Mouse (Mus musculus): ENCODE results near the gene Haus3. TPM values are rescaled to one million over a fixed set of nuclear protein-coding genes. Genes with fewer than 3 reads are reported as not detected.

Haus3 gene
- polyA plus RNA-seq, 1 experiment from 2014 or later = 21.0 TPM

GRCm38 (mm10) chr5:34177821-34178220 is 8.5 kb upstream of the Haus3 start:
- WGBS (ENCODE audit: missing documents) = 96% methylated on average over 4 of the region's 4 CpGs
- H3K79me2 ChIP-seq (ENCODE audit: inconsistent target) = no peaks in the 10 kb centered on the region; the same call in 1 of the 2 replicates

GRCm38 (mm10) chr5:34177091-34177490 is 7.8 kb upstream of the Haus3 start:
- Histone ChIP-seq H3K36me3 (ENCODE audit: inconsistent target) (peaks cover 42% of the 10 kb centered on the region), H3K4me3 (ENCODE audit: inconsistent target) (no peak overlapping the region), H3K27ac (no peak overlapping the region), H3K79me2 (ENCODE audit: inconsistent target) (no peaks in the 10 kb centered on the region; the same call in 1 of the 2 replicates)
- 95% methylated on average over 2 of the region's 2 CpGs for WGBS (ENCODE audit: missing documents)

More at GRCm38 (mm10) chr5:34177821-34178220, 8.5 kb upstream of the Haus3 start:
- Histone ChIP-seq H3K36me3 (ENCODE audit: inconsistent target) (peaks cover 42% of the 10 kb centered on the region), H3K27ac (no peak overlapping the region), H3K4me3 (ENCODE audit: inconsistent target) (no peak overlapping the region)

GRCm38 (mm10) chr5:34176691-34177090 is 7.4 kb upstream of the Haus3 start:
- Histone ChIP-seq H3K4me3 (ENCODE audit: inconsistent target) (no peak overlapping the region), H3K79me2 (ENCODE audit: inconsistent target) (no peaks in the 10 kb centered on the region; the same call in 1 of the 2 replicates), H3K27ac (no peak overlapping the region), H3K36me3 (ENCODE audit: inconsistent target) (peaks cover 39% of the 10 kb centered on the region)
- 97% methylated on average over 9 of the region's 10 CpGs for WGBS (ENCODE audit: missing documents)

GRCm38 (mm10) chr5:34175403-34175694 is 6.0 kb upstream of the Haus3 start:
- H3K4me3 ChIP-seq (ENCODE audit: inconsistent target) = no peak overlapping the region
- peaks cover 33% of the 10 kb centered on the region for H3K36me3 ChIP-seq (ENCODE audit: inconsistent target)
- 74% methylated on average over 5 of the region's 5 CpGs for WGBS (ENCODE audit: missing documents)

GRCm38 (mm10) chr5:34174550-34175402 is 5.4 kb upstream of the Haus3 start:
- H3K79me2 ChIP-seq (ENCODE audit: inconsistent target) = no peaks in the 10 kb centered on the region
- H3K36me3 ChIP-seq (ENCODE audit: inconsistent target) = peaks cover 27% of the 10 kb centered on the region
- WGBS (ENCODE audit: missing documents) = 99% methylated on average over 5 of the region's 5 CpGs
- H3K27ac ChIP-seq = no peak overlapping the region
- H3K4me3 ChIP-seq (ENCODE audit: inconsistent target) = no peak overlapping the region

More at GRCm38 (mm10) chr5:34175403-34175694, 6.0 kb upstream of the Haus3 start:
- H3K27ac ChIP-seq = no peak overlapping the region
- H3K79me2 ChIP-seq (ENCODE audit: inconsistent target) = no peaks in the 10 kb centered on the region

- peaks cover 25% of the 10 kb centered on the region for H3K36me3 ChIP-seq (ENCODE audit: inconsistent target)
- no peak overlapping the region for H3K27ac ChIP-seq
- H3K79me2 ChIP-seq (ENCODE audit: inconsistent target) = no peaks in the 10 kb centered on the region
- H3K4me3 ChIP-seq (ENCODE audit: inconsistent target) = no peak overlapping the region
- WGBS (ENCODE audit: missing documents) = 89% methylated on average over 2 of the region's 2 CpGs
These were observed 4.7 kb upstream of the Haus3 start for GRCm38 (mm10) chr5:34174021-34174420.

- WGBS (ENCODE audit: missing documents) = 18% methylated on average over 4 of the region's 4 CpGs
- H3K4me3 ChIP-seq (ENCODE audit: inconsistent target) = no peak overlapping the region
- H3K27ac ChIP-seq = peak overlapping the region; percentile 79
- no peaks in the 10 kb centered on the region; the same call in 1 of the 2 replicates for H3K36me3 ChIP-seq (ENCODE audit: inconsistent target)
- H3K79me2 ChIP-seq (ENCODE audit: inconsistent target) = peaks cover 32% of the 10 kb centered on the region
These were observed 1.4 kb upstream of the Haus3 start for GRCm38 (mm10) chr5:34170726-34171125.

GRCm38 (mm10) chr5:34169954-34170353 is 627 bp upstream of the Haus3 start:
- Histone ChIP-seq H3K79me2 (ENCODE audit: inconsistent target) (peaks cover 40% of the 10 kb centered on the region), H3K36me3 (ENCODE audit: inconsistent target) (no peaks in the 10 kb centered on the region; the same call in 1 of the 2 replicates), H3K27ac (peak overlapping the region; percentile 79), H3K4me3 (ENCODE audit: inconsistent target) (peak overlapping the region; percentile 21)
- WGBS (ENCODE audit: missing documents) = 64% methylated on average over 3 of the region's 3 CpGs

GRCm38 (mm10) chr5:34167857-34168256 is 1.5 kb downstream of the Haus3 start:
- Histone ChIP-seq H3K36me3 (ENCODE audit: inconsistent target) (no peaks in the 10 kb centered on the region), H3K27ac (no peak overlapping the region), H3K79me2 (ENCODE audit: inconsistent target) (peaks cover 61% of the 10 kb centered on the region), H3K4me3 (ENCODE audit: inconsistent target) (peak overlapping the region; percentile 54; the same call in 1 of the 2 replicates)
- WGBS (ENCODE audit: missing documents) = 76% methylated on average over 4 of the region's 4 CpGs

GRCm38 (mm10) chr5:34165793-34166192 is 3.5 kb downstream of the Haus3 start:
- H3K27ac ChIP-seq = no peak overlapping the region
- H3K4me3 ChIP-seq (ENCODE audit: inconsistent target) = no peak overlapping the region
- 57% methylated on average over 4 of the region's 4 CpGs for WGBS (ENCODE audit: missing documents)
- H3K36me3 ChIP-seq (ENCODE audit: inconsistent target) = no peaks in the 10 kb centered on the region
- peaks cover 80% of the 10 kb centered on the region for H3K79me2 ChIP-seq (ENCODE audit: inconsistent target)

GRCm38 (mm10) chr5:34148476-34148875 is 20.9 kb downstream of the Haus3 start:
- H3K36me3 ChIP-seq (ENCODE audit: inconsistent target) = no peaks in the 10 kb centered on the region
- H3K79me2 ChIP-seq (ENCODE audit: inconsistent target) = no peaks in the 10 kb centered on the region
- H3K27ac ChIP-seq = no peak overlapping the region
- no peak overlapping the region for H3K4me3 ChIP-seq (ENCODE audit: inconsistent target)

GRCm38 (mm10) chr5:34147554-34147953 is 21.8 kb downstream of the Haus3 start:
- H3K36me3 ChIP-seq (ENCODE audit: inconsistent target) = no peaks in the 10 kb centered on the region
- H3K4me3 ChIP-seq (ENCODE audit: inconsistent target) = no peak overlapping the region
- H3K27ac ChIP-seq = no peak overlapping the region
- 96% methylated on average over 3 of the region's 3 CpGs for WGBS (ENCODE audit: missing documents)
- no peaks in the 10 kb centered on the region for H3K79me2 ChIP-seq (ENCODE audit: inconsistent target)

- no peaks in the 10 kb centered on the region for H3K79me2 ChIP-seq (ENCODE audit: inconsistent target)
- WGBS (ENCODE audit: missing documents) = 0% methylated on average over 1 of the region's 1 CpGs
- H3K4me3 ChIP-seq (ENCODE audit: inconsistent target) = no peak overlapping the region
- no peak overlapping the region for H3K27ac ChIP-seq
- no peaks in the 10 kb centered on the region for H3K36me3 ChIP-seq (ENCODE audit: inconsistent target)
These were observed 29.6 kb downstream of the Haus3 start for GRCm38 (mm10) chr5:34139751-34140150.

GRCm38 (mm10) chr5:34132731-34133130 is 36.6 kb downstream of the Haus3 start:
- Histone ChIP-seq H3K27ac (no peak overlapping the region), H3K79me2 (ENCODE audit: inconsistent target) (no peaks in the 10 kb centered on the region), H3K36me3 (ENCODE audit: inconsistent target) (no peaks in the 10 kb centered on the region), H3K4me3 (ENCODE audit: inconsistent target) (no peak overlapping the region)
- 89% methylated on average over 2 of the region's 2 CpGs for WGBS (ENCODE audit: missing documents)

- H3K27ac ChIP-seq = no peak overlapping the region
- WGBS (ENCODE audit: missing documents) = 92% methylated on average over 1 of the region's 1 CpGs
- H3K36me3 ChIP-seq (ENCODE audit: inconsistent target) = no peaks in the 10 kb centered on the region
- no peaks in the 10 kb centered on the region for H3K79me2 ChIP-seq (ENCODE audit: inconsistent target)
- no peak overlapping the region for H3K4me3 ChIP-seq (ENCODE audit: inconsistent target)
These were observed 45.2 kb downstream of the Haus3 start for GRCm38 (mm10) chr5:34124131-34124530.
